Mouse (Mus musculus): ENCODE results near the gene Rnf19b.

Rnf19b gene

GRCm38 (mm10) chr4:129058207-129059092 lies at the start of gene Rnf19b:
Rnf19b (plus strand) TSS chr4:129058271.
- DNase-seq (ENCODE audit: low read depth, low spot score) = peak; percentile 58

GRCm38 (mm10) chr4:129008672-129009071 lies 49.4 kb upstream of the Rnf19b start:
- DNase-seq (ENCODE audit: low read depth, low spot score) = no peak

- DNase-seq (ENCODE audit: low read depth, low spot score) = no peak
Observed at GRCm38 (mm10) chr4:129009521-129009920, 48.5 kb upstream of the Rnf19b start.

GRCm38 (mm10) chr4:129011604-129012121 lies 46.4 kb upstream of the Rnf19b start:
- DNase-seq (ENCODE audit: low read depth, low spot score) = no peak

GRCm38 (mm10) chr4:129013151-129013864 lies 44.8 kb upstream of the Rnf19b start:
- DNase-seq (ENCODE audit: low read depth, low spot score) = peak; percentile 49

- DNase-seq (ENCODE audit: low read depth, low spot score) = peak; percentile 52
Observed at GRCm38 (mm10) chr4:129016329-129016728, 41.7 kb upstream of the Rnf19b start.

GRCm38 (mm10) chr4:129017150-129017549 lies 40.9 kb upstream of the Rnf19b start:
- DNase-seq (ENCODE audit: low read depth, low spot score) = no peak

- DNase-seq (ENCODE audit: low read depth, low spot score) = no peak
Observed at GRCm38 (mm10) chr4:129018788-129019435, 39.2 kb upstream of the Rnf19b start.

GRCm38 (mm10) chr4:129019788-129020187 lies 38.3 kb upstream of the Rnf19b start:
- no peak for DNase-seq (ENCODE audit: low read depth, low spot score)

GRCm38 (mm10) chr4:129020454-129020853 lies 37.6 kb upstream of the Rnf19b start:
- DNase-seq (ENCODE audit: low read depth, low spot score) = no peak

GRCm38 (mm10) chr4:129021426-129021825 lies 36.6 kb upstream of the Rnf19b start:
- DNase-seq (ENCODE audit: low read depth, low spot score) = no peak

GRCm38 (mm10) chr4:129021886-129022285 lies 36.2 kb upstream of the Rnf19b start:
- no peak for DNase-seq (ENCODE audit: low read depth, low spot score)

- no peak for DNase-seq (ENCODE audit: low read depth, low spot score)
Observed at GRCm38 (mm10) chr4:129023884-129024283, 34.2 kb upstream of the Rnf19b start.

GRCm38 (mm10) chr4:129024775-129025174 lies 33.3 kb upstream of the Rnf19b start:
- DNase-seq (ENCODE audit: low read depth, low spot score) = no peak

- DNase-seq (ENCODE audit: low read depth, low spot score) = no peak
Observed at GRCm38 (mm10) chr4:129025707-129026106, 32.4 kb upstream of the Rnf19b start.

GRCm38 (mm10) chr4:129030746-129031145 lies 27.3 kb upstream of the Rnf19b start:
- no peak for DNase-seq (ENCODE audit: low read depth, low spot score)

- no peak for DNase-seq (ENCODE audit: low read depth, low spot score)
Observed at GRCm38 (mm10) chr4:129031408-129031965, 26.6 kb upstream of the Rnf19b start.

- DNase-seq (ENCODE audit: low read depth, low spot score) = no peak
Observed at GRCm38 (mm10) chr4:129032133-129032962, 25.7 kb upstream of the Rnf19b start.

- DNase-seq (ENCODE audit: low read depth, low spot score) = peak; percentile 94
Observed at GRCm38 (mm10) chr4:129032963-129033951, 24.8 kb upstream of the Rnf19b start.

Data from R1 (cell line).